Mouse (Mus musculus) T-cell, adult 2 months (primary cell): ENCODE measurements around the gene Zfand4.
A peak's percentile ranks its signal among the peaks of the same experiment; 100 is the strongest.
"Not testable (repeated sequence)": the region's sequence is repeated elsewhere in the genome, so short reads cannot be mapped to it uniquely, and the experiment has no call there.

Experiments
- DNase-seq: peaks from one replicate; pipeline ENCODE4 v3.0.0; 2022; ENCODE audit warnings: low spot score

The Zfand4 gene

GRCm38 (mm10) chr6:116319259-116319658, 55.2 kb downstream of the Zfand4 start:
- DNase-seq = no peak

DNA sequence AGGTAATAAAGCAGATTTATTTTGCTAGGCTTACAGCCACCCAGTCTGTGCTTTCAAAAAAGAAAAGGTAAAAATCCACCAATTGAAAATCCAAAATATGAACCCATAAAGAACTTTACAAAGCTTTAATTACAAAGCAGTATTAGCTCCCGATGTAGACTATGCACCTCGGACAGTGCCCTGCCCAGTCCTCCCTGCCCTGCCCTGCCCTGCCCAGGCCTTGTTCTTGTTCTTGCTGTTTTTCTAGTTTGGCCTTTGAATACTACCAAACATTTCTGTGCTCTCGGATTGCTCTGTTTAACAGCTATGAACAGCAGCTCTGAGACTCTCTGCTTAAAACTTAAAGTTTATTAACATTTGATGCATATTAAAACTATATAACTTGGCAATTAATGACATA, 62.6 kb downstream of the Zfand4 start:
- DNase-seq = no peak

DNA sequence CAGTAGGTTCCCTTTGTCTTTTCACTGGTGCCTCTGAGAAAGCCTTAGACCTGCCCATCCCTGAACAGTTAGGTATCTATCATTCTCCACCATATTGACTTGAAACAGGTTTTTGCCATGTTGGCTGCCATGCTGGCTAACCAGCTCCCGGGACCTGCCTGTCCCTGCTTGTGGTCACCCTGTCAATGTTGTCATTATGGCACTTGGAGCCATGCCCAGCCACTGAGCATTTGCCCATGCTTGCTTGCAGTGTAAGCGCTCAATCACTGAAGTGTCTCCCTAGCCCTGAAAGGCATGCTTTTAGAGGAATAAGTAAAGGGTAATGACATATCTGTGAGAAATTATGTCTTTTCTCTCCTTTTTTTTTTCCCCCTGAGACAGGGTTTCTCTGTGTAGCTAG, 67.4 kb downstream of the Zfand4 start:
- no peak for DNase-seq

- DNase-seq = no peak
Measured at GRCm38 (mm10) chr6:116337466-116337834, 73.4 kb downstream of the Zfand4 start.

GRCm38 (mm10) chr6:116337835-116338501, 73.9 kb downstream of the Zfand4 start, which contains the start of gene March8:
TSS of gene March8 (plus strand) at chr6:116338024.
- peak; percentile 26 for DNase-seq

DNA sequence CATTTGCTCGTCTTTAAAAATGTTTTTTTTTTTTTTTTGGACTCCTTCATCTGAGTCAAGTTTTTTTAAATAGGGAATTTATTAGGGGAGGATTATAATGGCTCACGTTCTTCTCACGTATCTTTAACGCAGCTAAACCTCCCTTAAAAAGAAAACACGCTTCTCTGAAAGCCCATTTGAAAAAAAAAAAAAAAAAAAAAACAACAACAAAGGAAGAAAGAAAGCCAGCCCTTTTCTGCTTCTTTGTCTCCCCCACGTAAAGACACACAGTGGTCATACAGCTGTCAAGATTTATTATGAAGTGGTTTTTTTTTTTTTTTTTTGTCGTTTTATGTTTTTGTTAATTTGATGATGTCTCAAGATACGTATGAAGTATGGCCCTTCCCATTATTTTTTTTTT, 74.5 kb downstream of the Zfand4 start:
- no peak for DNase-seq

- no peak for DNase-seq
Measured at GRCm38 (mm10) chr6:116339088-116339487, 75.1 kb downstream of the Zfand4 start.

DNA sequence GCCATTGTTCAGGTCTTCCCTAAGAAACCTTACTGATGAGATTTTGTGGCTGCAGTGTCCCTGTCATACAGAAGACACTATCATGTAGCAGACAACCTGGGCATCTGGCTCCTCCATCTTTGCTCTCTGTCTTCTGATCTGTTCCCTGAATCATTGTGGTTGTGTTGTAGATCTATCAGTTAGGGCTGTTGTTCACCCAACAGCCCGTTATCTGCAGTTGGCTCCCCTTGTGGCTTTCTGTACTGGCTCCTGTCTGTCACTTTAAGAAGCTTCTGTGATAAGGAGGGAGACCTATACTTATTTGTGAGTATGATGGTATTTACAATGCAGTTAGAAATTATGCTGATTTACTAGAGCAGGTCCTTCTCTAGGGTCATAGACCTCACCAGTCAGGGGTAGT, 76.5 kb downstream of the Zfand4 start:
- DNase-seq = no peak

DNA sequence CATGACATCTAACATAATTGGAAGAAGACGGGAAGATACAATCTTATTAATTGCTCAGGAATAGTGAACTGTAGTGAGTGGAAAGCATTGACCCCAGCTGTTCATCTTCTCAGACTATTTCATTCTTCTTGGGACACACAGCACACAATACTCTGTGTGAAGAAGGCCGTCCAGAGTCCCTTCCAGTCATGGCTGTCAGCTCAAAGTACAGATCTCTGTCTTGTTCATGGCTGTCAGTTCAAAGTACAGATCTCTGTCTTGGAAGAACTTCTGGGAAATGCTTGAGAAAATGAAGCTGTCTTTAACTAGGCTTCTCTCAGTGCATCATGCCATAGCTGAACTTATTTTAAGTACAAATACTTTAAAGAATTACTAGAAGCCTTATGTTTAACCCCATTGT, 83.9 kb downstream of the Zfand4 start:
- DNase-seq = no peak

- no peak for DNase-seq
Measured at GRCm38 (mm10) chr6:116349997-116350396, 86.0 kb downstream of the Zfand4 start.

DNA sequence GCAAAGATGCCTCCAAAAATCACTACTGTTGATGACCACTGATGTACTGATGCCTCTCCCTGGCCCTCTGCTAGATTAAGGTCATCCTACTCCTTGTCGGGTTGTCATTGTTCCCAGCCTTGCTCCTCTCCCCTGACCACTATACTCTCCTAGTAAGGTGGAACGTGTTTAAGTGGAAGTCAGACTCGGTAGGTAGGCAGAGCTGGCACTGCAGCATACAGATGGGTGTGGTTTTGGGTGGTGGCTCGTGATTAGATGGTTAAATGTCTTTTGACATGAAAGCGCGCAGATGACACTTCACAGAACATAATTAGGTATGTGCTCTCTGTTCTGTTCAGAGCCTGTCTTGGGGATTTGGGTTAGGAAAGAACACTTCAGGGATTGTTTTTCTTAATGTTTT, 86.6 kb downstream of the Zfand4 start:
- no peak for DNase-seq

DNA sequence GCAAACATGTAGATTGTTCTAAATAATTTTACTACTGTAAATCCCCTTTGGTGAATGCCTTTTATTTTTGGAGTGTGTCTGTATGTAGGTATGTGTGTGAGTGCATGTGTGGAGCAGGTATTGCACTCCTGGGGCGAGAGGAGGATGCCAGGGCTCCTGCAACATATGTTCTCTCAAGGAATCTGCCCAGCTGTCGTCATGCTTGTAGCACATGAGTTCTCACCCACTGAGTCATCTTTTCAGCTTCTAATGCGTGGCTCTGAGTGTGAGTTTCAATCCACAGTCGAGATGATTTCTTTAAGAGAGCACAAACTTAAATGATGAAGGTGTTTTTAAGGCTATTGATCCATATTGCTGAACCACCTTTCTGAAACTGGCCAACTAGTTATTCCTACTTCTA, 87.5 kb downstream of the Zfand4 start:
- no peak for DNase-seq

DNA sequence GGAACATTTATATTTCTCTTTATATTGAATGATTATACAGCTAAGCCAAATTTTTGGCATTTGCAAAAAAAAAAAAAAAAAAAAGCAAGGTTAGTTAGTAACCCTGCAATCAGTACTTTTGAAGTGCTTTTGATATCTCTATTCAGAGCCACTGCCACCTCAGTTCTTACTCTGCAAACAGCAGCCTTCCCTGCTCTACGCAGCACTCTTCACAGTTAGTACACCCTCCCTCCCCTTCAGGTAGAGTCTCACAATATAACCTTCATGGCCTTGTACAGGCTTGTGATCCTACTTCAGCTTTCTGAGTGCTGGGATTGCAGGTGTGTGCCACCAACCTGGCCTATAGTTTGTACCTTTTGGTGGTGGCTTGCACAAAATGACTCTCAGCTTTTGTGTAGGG, 89.4 kb downstream of the Zfand4 start:
- no peak for DNase-seq

GRCm38 (mm10) chr6:116356311-116356947, 92.4 kb downstream of the Zfand4 start:
- not testable (repeated sequence) for DNase-seq

GRCm38 (mm10) chr6:116356948-116357325, 92.9 kb downstream of the Zfand4 start:
- no peak for DNase-seq

GRCm38 (mm10) chr6:116358056-116358455, 94.0 kb downstream of the Zfand4 start:
- no peak for DNase-seq

GRCm38 (mm10) chr6:116359256-116359655, 95.2 kb downstream of the Zfand4 start:
- no peak for DNase-seq

DNA sequence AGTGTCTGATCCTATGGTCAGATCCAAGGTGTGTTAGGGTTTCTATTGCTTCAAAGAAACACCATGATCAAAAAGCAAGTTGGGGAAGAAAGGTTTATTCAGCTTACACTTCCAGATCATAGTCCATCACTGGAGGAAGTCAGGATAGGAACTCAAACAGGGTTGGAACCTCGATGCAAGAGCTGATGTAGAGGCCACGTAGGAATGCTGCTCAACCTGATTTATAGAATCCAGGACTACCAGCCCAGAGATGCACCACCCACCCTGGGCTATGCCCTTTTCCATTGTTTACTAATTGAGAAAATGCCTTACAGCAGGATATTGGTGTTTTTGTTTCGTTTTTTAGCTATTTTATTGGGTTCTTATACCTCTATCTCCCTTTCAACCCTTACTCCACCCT, 97.4 kb downstream of the Zfand4 start:
- DNase-seq = no peak

GRCm38 (mm10) chr6:116361993-116362392, 98.0 kb downstream of the Zfand4 start:
- no peak for DNase-seq

DNA sequence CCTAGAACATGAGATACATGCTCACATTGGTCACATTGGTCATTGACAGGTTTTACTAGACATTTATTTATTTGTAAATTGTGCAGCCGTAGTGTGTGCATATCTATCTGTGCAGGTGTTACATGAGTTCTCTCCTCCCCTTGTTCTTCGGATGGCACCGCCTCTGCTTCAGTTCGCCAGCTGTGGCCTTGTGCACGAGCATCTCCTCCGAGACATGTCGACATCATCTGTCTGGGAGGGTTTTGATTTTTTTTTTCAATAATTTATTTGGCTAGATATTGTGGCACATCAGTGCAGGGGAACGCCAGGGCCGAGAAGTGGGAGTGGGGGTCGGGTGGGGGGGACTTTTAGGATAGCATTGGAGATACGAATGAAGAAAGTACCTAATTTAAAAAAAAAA, 103.9 kb downstream of the Zfand4 start:
- no peak for DNase-seq

GRCm38 (mm10) chr6:116369811-116370210, 105.8 kb downstream of the Zfand4 start:
- DNase-seq = no peak

DNA sequence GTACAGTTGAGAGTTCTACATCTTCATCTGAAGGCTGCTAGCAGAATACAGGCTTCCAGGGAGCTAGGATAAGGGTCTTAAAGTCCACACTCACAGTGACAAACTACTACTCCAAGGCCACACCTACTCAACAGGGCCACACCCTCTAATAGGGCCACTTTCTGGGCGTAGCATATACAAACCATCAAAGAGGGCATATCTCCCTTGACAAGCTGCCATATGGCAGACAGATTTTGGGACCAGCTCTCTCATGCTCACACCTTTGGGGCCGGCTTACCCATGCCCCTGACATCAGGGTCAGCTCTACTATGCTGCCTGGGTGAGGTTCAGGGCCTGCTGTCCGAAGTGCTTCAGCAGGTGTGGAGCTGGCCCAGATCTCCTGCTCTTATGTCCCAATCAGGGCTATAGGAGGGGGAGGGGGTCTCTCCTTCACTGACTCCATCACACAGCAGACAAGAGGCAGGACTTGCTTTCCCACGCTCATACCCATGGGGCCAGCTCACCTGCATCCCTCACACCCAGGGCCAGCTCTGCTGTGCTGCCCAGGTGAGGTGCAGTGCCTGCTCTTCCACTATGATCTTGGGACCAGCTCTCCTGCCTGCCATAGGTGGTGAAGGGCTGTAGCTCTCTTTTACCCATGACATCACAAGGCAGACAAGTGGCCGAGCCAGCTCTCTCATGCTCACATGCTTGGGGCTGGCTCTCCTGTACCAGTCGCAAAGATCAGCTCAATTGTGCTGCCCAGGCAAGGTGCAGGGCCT, 106.4 kb downstream of the Zfand4 start:
- DNase-seq = no peak

GRCm38 (mm10) chr6:116371500-116371899, 107.5 kb downstream of the Zfand4 start:
- DNase-seq = no peak
